Mouse (Mus musculus) cerebellum, adult 8-10 months (tissue): ENCODE results near the gene Erbb4.

ENCODE experiments used
- DNase-seq: peaks from one replicate; pipeline ENCODE4 v3.0.0; 2022

Gene Erbb4

GRCm38 (mm10) chr1:69023157-69023925 lies 84.5 kb downstream of the Erbb4 start:
- no peak for DNase-seq

- no peak for DNase-seq
Observed at GRCm38 (mm10) chr1:69009800-69010505, 97.9 kb downstream of the Erbb4 start.

GRCm38 (mm10) chr1:69001371-69001770 lies 106.5 kb downstream of the Erbb4 start:
- DNase-seq, result no peak

- DNase-seq, result no peak
Observed at GRCm38 (mm10) chr1:68979251-68979650, 128.6 kb downstream of the Erbb4 start.

DNA sequence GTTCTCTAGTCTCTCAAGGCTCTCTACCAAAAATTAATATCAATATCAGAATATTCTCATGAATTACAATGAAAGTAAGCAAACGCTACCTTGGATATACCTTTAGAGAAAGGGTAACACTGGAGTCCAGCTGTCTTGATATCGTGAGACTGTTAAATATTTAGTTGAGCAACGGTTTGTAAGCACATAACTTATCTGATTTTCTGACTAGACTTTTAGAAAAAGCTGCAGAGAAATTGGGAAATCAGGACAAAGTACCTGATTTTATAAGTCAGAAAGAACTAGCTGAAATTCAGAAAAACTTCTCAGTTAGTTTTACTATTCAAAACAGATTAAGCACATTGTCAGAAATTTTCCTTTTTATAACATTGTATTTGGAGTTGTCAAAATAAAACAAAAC lies 129.3 kb downstream of the Erbb4 start:
- DNase-seq, result no peak

GRCm38 (mm10) chr1:68973355-68974127 lies 134.3 kb downstream of the Erbb4 start:
- DNase-seq, result no peak

DNA sequence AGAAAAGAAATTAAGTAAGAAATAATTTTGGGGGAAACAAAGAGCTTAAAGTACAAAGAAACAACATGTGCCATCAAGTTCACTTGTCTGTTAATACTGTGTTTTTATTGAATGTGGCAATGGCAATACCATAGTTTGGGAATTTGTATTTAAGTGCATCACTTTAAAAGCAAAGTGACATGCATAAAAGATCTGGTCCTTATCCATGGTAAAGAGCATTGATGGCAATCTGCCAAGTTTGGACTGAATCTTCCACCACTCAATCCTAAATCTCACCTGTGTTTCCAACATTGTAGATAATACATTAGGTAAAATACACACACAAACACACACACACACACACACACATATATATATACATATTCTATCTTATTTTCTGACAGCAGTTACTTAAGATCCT lies 143.7 kb downstream of the Erbb4 start:
- no peak for DNase-seq

DNA sequence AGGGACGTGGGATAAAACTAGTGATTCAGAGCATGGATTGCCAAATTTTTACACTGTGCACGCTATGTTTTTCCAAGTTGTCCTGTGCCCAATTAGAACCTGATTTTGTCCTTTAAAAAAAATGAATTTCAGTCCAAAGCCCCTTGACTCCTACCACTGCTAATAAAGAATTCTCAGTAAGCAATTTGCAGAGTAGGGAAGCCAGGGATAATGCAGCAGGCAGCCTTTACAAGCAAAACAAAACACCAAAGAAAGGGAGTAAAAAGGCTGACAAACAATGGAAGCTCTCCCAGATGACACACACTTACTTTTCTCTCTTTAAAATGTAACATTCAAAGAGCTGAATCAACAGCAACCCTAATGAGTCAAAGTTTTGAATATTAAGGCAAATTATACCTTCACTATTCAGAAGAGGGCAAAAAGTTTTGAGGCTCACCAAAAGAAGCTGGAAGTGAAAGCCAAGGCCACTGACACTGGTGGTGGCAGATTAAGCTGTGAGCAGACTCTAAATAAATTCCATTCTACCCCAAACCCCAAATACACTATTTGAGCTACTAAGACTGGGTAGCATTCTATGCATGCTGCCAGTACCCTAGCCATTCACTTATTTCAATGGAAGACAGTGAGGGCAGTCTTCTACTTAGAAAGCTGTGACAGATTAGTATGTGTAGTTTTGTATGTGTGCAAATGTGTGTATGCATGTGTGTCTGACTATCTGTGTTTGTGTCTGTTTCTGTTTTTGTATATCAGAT lies 146.3 kb downstream of the Erbb4 start:
- no peak for DNase-seq

- no peak for DNase-seq
Observed at GRCm38 (mm10) chr1:68956766-68957533, 150.9 kb downstream of the Erbb4 start.

- no peak for DNase-seq
Observed at GRCm38 (mm10) chr1:68955482-68955881, 152.4 kb downstream of the Erbb4 start.

GRCm38 (mm10) chr1:68943141-68943540 lies 164.7 kb downstream of the Erbb4 start:
- DNase-seq, result no peak

DNA sequence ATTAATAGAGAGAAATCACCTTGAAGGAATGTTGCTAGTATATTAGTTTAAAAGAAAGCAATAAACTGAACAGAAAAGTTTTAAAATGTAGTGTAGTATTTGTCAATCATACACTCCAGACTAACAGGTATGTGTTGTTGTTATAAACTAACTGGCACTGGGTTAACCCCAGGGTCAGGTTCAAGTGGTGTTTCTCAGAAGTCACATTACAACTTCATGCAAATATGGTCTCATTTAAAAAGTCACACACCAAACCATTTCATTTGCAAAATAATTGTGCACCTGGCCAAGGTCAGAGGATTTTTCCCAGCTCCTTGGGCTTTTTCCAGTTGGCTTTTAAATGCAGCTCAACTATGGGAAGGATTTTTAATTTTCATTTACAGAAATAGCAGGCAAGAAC lies 173.1 kb downstream of the Erbb4 start:
- no peak for DNase-seq

DNA sequence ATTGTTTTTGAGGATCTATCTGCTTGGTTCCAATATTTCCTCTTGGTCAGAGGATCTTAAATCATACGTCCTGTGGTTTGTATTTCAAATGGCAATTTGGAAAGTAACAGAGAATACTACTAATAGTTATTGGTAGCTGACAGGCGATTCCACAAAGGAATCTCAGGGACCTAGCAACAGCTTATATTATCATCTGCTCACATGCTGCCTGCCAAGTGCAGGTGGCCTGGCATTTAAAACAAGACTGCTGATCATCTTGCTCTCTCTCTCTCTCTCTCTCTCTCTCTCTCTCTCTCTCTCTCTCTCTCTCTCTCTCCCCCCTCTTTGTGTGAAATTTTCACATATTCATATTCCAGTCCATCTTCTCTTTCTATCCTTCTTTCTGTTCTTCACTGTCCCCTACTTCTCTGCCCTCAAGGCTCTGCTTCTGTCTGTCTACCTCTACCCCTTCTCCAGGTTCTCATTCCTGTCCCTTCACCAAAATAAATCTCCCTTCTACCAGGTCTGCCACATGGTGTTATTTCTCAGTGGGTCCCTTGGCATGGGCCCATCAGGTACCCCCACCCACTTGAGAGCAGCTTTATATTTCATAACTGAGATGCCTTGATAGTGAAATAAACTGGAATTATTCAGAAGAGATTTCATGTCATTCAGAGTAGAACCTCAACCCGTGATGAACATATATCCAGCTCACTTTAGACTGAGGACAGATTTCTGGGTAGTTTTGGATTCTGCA lies 174.4 kb downstream of the Erbb4 start:
- no peak for DNase-seq

DNA sequence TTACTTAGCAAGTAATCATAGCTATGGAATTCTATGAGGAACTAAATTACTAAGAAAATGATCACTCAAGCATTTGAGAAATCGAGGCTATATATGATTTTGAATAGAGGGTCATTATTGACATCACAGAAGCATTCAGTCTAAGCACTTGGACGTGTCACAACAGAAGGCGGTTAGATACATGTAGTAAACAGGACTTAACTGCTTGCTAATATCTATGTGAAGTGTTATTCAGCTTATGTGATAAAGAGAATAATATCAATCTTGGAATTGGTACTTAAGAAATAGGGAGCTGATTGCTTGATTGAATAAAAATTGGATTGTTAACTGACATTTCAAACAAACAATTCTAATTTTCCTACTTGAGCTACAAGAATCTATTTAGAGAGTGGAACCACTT lies 190.0 kb downstream of the Erbb4 start:
- no peak for DNase-seq

- DNase-seq, result no peak
Observed at GRCm38 (mm10) chr1:68892041-68892440, 215.8 kb downstream of the Erbb4 start.

- DNase-seq, result peak; percentile 79
Observed at GRCm38 (mm10) chr1:68886823-68887222, 221.0 kb downstream of the Erbb4 start.

DNA sequence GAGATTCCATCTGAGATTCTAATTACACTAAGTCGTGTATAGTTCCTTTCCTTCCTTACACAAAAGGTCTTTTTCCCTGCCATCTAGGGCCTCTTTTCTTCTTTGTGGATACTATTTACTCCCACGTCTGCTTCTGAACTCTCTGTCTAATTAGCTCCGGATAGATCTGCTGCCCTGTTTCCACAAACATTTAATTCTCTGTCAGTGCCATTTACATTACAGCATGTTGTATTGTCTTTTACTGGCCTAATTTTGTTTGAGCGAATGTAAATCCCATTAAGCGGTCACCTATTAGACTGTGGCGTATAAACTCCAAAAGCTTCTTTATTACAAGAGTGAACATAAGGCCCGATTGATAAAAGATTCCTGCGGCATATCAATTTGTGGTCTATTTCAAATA lies 232.9 kb downstream of the Erbb4 start:
- no peak for DNase-seq

DNA sequence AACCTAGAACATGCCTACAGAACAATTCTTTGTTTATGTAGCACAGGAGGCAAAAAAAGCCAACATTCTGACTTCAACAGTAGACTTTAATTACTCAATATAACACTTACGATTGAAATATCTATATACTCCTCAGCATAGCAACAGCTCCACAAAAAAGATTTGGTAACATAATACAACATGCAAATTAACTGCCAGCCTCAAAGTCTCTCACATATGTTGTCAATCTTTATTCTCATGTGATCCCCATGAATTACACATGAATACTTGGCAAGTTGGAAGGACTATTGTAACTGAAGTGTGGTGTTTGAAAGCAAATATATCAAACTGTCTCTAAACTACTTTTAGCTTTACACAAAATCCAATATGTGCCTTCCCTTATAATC lies 234.2 kb downstream of the Erbb4 start:
- DNase-seq, result no peak

GRCm38 (mm10) chr1:68872976-68873634 lies 234.8 kb downstream of the Erbb4 start:
- DNase-seq, result no peak

GRCm38 (mm10) chr1:68860341-68860740 lies 247.5 kb downstream of the Erbb4 start:
- DNase-seq, result no peak

DNA sequence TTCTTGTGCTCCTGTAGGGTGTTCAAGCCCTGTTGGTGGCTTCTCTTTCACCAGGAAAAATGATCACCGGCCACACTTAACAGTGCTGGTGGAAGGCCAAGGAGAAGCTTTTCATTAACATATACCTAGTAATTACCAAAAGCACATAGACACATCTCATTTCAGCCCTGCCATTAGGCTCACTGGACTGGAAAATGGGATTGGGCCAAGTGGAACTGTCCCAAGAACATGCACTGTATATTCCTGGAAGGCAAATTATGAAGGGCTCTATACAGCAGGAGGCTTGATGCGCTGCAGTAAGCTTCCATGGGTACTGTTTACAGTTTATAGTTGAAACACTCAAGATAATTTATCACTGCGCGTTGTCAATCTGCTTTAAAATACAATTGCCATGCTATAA lies 248.4 kb downstream of the Erbb4 start:
- peak; percentile 15 for DNase-seq
